Mouse (Mus musculus) embryo, embryonic 9.5 days (tissue): ENCODE data around the gene 1700129C05Rik.
A peak's percentile ranks its signal among the peaks of the same experiment; 100 is the strongest.

Experiments used
- DNase-seq: peaks from one replicate; pipeline ENCODE4 v3.0.0-alpha.2; 2017; ENCODE audit errors: extremely low spot score

Gene 1700129C05Rik

GRCm38 (mm10) chr14:59142793-59143192 lies at the start of gene 1700129C05Rik:
Gene 1700129C05Rik (minus strand): TSS chr14:59142893.
- DNase-seq = no peak

GRCm38 (mm10) chr14:59186121-59186520 lies 43.4 kb upstream of the 1700129C05Rik start:
- no peak for DNase-seq

- no peak for DNase-seq
Measured at GRCm38 (mm10) chr14:59185514-59185913, 42.8 kb upstream of the 1700129C05Rik start.

- DNase-seq = no peak
Measured at GRCm38 (mm10) chr14:59182732-59183131, 40.0 kb upstream of the 1700129C05Rik start.

- DNase-seq = no peak
Measured at GRCm38 (mm10) chr14:59178649-59179048, 36.0 kb upstream of the 1700129C05Rik start, which contains the start of gene Gm5142. Gene Gm5142 (minus strand): TSS chr14:59178749.

DNA sequence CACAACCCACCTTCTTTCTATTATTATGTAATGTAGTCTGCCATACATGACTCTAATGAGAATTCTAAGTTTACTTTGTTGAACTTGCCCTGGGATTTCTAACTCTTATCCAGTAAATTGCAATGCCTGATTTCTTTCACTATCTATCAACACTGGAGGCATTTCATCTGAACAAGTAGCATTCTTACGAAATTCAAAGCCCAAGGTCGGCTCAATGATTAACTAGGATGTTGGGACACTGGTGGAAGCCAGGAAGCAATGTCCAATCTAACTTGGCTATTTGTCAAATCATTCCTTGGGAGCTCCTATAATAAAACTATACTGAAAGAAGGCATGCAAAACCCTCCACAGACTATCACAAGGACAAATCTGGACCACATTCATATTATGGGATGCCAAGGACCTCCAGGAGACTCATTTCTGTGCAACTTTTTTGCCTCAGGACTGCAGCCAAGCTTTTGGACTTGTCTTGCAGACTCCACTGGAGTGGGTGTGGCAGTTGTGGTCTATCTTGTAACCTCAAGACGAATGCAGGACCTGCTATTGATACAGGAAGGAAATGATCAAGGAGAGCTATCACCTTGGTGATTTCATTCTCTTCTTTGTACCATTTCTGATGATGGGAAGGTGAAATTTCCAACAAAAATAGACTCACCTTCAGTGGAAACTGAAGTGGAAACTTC lies 14.5 kb upstream of the 1700129C05Rik start:
- no peak for DNase-seq

GRCm38 (mm10) chr14:59155589-59155988 lies 12.9 kb upstream of the 1700129C05Rik start:
- no peak for DNase-seq

DNA sequence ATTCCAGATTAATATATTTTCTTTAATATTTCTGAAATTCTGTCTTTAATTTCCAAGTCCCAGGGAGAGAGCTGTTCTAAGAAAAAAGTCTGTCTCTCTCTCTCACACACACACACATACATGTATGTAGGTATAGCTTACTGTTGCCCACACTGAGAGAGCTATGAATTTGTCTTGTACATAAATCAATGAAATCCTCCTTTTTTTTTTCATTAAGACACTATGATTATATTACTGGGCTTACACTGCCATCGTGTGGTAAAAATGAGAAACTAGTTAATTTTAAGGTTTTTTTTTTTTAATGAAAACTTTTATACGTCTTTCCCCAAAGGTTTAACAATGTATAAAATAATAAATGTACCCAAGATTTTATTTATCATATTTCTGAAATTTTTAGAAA lies 28.4 kb downstream of the 1700129C05Rik start:
- DNase-seq = no peak

GRCm38 (mm10) chr14:59104006-59104605 lies 38.6 kb downstream of the 1700129C05Rik start:
- peak; percentile 61 for DNase-seq

DNA sequence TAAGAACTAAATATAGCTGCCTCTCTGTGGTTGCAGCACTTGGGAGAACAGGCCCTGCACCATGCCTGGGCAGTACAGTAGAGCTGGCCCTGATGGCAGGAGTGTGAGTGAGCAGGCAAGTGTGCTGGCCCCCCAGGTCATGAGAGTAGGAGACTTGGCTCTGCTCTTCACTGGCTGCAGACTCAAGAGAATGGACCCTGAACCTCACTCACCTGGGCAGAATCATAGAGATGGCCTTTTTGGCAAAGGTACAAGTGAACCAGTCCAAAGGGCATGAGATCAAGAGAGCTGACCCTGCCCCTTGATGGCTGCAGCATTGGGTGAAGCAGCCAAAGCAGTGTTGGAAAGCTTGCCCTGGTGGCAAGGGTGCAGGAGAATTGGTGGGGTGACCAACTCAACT lies 49.1 kb downstream of the 1700129C05Rik start:
- DNase-seq = no peak

DNA sequence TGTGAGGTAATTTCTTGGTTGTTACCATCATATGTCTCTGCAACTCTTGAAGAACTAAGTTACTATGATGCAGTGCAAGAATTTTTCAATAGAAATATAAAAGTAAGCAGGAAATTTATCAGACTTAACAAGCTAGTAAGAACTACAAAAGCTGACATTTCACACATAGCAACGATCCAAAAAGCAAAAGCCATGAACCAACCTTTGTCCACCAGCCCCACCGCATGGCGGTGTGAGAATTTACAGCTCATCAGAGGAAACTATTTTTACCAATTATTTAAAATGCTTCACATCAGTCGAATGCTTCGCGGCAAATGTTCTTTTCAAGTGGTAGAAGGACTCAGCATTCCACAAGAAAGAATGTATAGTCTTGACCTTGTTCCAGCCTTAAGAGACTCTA lies 58.3 kb downstream of the 1700129C05Rik start:
- DNase-seq = peak; percentile 32
